Comparison of ENCODE assay signal across 11 mouse cellular contexts in genomic region chr14:77297039-77297438, GRCm38 (mm10).
DNase-seq lines count a peak whose midpoint lies in the region; TF ChIP-seq lines count a peak whose summit lies in the region.
"Had no signal": no experiment of that assay in that cellular context is flagged by ENCODE, and none has a peak within 500 bp of the region (broad histone marks: within the 10 kb centered on the region; RNA-seq: fewer than 3 reads in every experiment).

No protein-coding gene starts in this region.

- intact Hi-C loops in gastrocnemius, adult 2 months (cut with DNase I): loop anchor here (10.0 kb wide), 1 partner anchor 122 kb away; no protein-coding TSS in a partner anchor

- H3K27ac ChIP-seq in gastrocnemius, adult 2 months: no peak overlapping the region
- H3K27ac ChIP-seq: forebrain, embryonic 15.5 days had no signal

- no peak overlapping the region for H3K4me3 ChIP-seq in gastrocnemius, adult 2 months
- H3K4me3 ChIP-seq: forebrain, embryonic 15.5 days had no signal

- TF ChIP-seq CTCF in gastrocnemius, adult 2 months (IDR thresholded peaks at IDR 0.05): peak; percentile 44

- DNase-seq in gastrocnemius, adult 2 months: peak; percentile 75
- no peak for DNase-seq in gastrocnemius, postnatal 10 days
- DNase-seq in right cerebral cortex, adult 2 months (ENCODE audit: low spot score in 2 of 2): peak; percentile 51 to 64
- no peak for DNase-seq in right cerebral cortex, postnatal 25 days
- DNase-seq in frontal cortex, postnatal 36 days (ENCODE audit: low spot score in 2 of 2): peak; percentile 51 to 75
- no peak for DNase-seq in lung, adult 18-20 months
- DNase-seq in urinary bladder, postnatal 4 days (ENCODE audit: low spot score in 2 of 2): no peak
- DNase-seq: adrenal gland, postnatal 36 days; kidney, adult 11 months; liver, postnatal 0 days had no signal

Comparison
In these comparisons a context has a peak if more than half of its experiments do, and no peak if none do; other contexts are left out.
1. DNase-seq: peak in gastrocnemius, adult 2 months (single experiment), right cerebral cortex, adult 2 months (2 of 2) and frontal cortex, postnatal 36 days (2 of 2); none in gastrocnemius, postnatal 10 days (single experiment), right cerebral cortex, postnatal 25 days (single experiment), lung, adult 18-20 months (0 of 2) and urinary bladder, postnatal 4 days (0 of 2).